Mouse (Mus musculus) midbrain, embryonic 16.5 days (tissue): ENCODE data around the gene Tsc22d1. TPM values are rescaled to one million over a fixed set of nuclear protein-coding genes. Genes with fewer than 3 reads are reported as not detected.

Experiments
- ATAC-seq: fragments of 200-750 bp; cut with Nextera tagmentation; 2 replicates; pipeline ENCODE4 v1.8.0; 2017; ENCODE audit warnings: moderate TSS enrichment
- H3K27ac ChIP-seq: fragments of 300-500 bp; sonication (generic); 2 replicates; pipeline ENCODE4 v1.5.1; 2014; ENCODE audit warnings: mild to moderate bottlenecking, low read length, mixed read lengths
- H3K27me3 ChIP-seq: fragments of 300-500 bp; sonication (generic); 2 replicates; pipeline ENCODE4 v1.6.1; 2014; ENCODE audit warnings: low read depth, low read length, mixed read lengths; ENCODE audit not compliant: control insufficient read depth, insufficient read depth
- H3K36me3 ChIP-seq: fragments of 300-500 bp; sonication (generic); 2 replicates; pipeline ENCODE4 v1.6.1; 2014; ENCODE audit warnings: mild to moderate bottlenecking, low read length, moderate library complexity, mixed read lengths; ENCODE audit not compliant: control insufficient read depth, insufficient read depth
- H3K4me1 ChIP-seq: fragments of 300-500 bp; sonication (generic); 2 replicates; pipeline ENCODE4 v1.6.1; 2014; ENCODE audit warnings: mild to moderate bottlenecking, low read length, mixed read lengths; ENCODE audit not compliant: control insufficient read depth, insufficient read depth
- H3K4me2 ChIP-seq: fragments of 300-500 bp; sonication (generic); 2 replicates; pipeline ENCODE4 v1.6.1; 2014; ENCODE audit warnings: mild to moderate bottlenecking, low read length, mixed read lengths
- H3K4me3 ChIP-seq: fragments of 300-500 bp; sonication (generic); 2 replicates; pipeline ENCODE4 v1.5.1; 2014; ENCODE audit warnings: low read depth, mild to moderate bottlenecking, low read length, moderate library complexity, mixed read lengths
- H3K9ac ChIP-seq: fragments of 300-500 bp; sonication (generic); 2 replicates; pipeline ENCODE4 v1.6.1; 2014; ENCODE audit warnings: low read depth, low read length, mixed read lengths
- H3K9me3 ChIP-seq: fragments of 300-500 bp; sonication (generic); replicated peaks from 2 replicates; pipeline ENCODE4 v1.6.1; 2014; ENCODE audit warnings: mild to moderate bottlenecking, low read length, mixed read lengths; ENCODE audit not compliant: control insufficient read depth, poor library complexity, severe bottlenecking
- WGBS: fragments of 180-500 bp; shearing (Covaris S2); extraction: QIAGEN DNeasy Blood & Tissue Kit; methylation state at CpG from one replicate; pipeline ENCODE4 v1.1.7; 2014; 5-methylcytosine and 5-hydroxymethylcytosine counted together
- polyA plus RNA-seq: library from polyadenylated mRNA; unstranded; fragments of >200 nt; fragmentation: Nextera tagmentation; extraction: Ambion mirVana; gene quantifications from 2 replicates; pipeline ENCODE4 v1.2.1, GENCODE M21; 2015

The Tsc22d1 gene
- polyA plus RNA-seq, 1 experiment from 2014 or later, result 762 TPM

DNA sequence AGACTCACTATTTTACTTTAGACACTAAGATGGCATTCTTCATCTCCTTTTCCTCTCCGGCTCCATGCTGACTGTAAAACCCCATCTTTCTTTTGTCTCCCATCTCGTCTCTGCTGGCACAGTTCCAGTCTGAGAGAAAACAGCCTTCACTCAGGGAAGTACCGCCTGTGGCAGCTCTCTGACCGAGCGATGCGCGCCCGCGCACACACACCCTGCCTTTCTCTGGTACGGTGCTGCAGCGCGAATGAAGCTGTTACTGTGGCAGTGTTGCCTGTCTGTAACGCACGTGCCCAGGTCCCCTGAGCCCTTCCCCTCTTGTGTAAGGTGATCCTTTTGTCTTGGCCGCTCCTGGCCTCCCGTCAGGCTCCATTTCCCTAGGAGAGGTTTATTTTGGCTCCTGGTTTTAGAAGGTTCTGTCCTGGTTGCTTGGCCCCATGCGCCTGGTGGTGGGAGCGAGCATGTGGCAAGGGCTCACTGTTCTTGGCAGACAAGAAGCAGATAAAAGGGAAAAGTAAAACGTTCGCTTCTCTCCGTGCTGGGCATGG, 11.3 kb downstream of the Tsc22d1 start:
- ATAC-seq, result peak; percentile 33; the same call in 1 of the 2 replicates
- WGBS, result 85% methylated on average over 21 of the region's 21 CpGs

DNA sequence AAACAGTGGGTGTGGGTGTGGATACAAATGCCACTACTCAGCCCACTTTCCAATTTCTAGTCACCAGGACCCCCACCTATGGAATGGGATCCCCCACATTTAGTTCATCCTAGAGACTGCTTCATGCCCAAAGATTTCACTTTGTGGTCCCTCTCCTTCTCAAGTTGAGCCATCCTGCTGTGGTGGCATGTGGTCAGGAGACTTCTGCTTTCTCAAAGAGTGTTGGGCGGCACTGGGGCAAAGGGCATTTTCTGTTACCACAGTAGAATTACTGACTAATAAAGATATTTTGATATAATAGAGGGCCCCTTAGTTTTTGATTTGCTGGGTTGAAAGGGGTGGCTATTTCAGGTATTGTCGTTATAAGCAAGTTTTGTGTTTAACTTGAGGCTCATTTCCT, 14.1 kb downstream of the Tsc22d1 start:
- Histone ChIP-seq H3K36me3 (peaks cover 11% of the 10 kb centered on the region), H3K4me1 (peaks cover 19% of the 10 kb centered on the region), H3K27me3 (no peaks in the 10 kb centered on the region), H3K4me3 (no peak overlapping the region), H3K9me3 (no peaks in the 10 kb centered on the region), H3K4me2 (no peak overlapping the region), H3K27ac (no peak overlapping the region), H3K9ac (no peak overlapping the region)
- WGBS, result 85% methylated on average over 2 of the region's 2 CpGs
- ATAC-seq, result no peak

More for the DNA sequence above, 11.3 kb downstream of the Tsc22d1 start:
- H3K4me2 ChIP-seq, result no peak overlapping the region
- H3K9ac ChIP-seq, result no peak overlapping the region
- peaks cover 43% of the 10 kb centered on the region for H3K4me1 ChIP-seq
- peaks cover 14% of the 10 kb centered on the region for H3K36me3 ChIP-seq
- no peak overlapping the region for H3K27ac ChIP-seq
- no peak overlapping the region for H3K4me3 ChIP-seq
- no peaks in the 10 kb centered on the region for H3K9me3 ChIP-seq
- H3K27me3 ChIP-seq, result no peaks in the 10 kb centered on the region

DNA sequence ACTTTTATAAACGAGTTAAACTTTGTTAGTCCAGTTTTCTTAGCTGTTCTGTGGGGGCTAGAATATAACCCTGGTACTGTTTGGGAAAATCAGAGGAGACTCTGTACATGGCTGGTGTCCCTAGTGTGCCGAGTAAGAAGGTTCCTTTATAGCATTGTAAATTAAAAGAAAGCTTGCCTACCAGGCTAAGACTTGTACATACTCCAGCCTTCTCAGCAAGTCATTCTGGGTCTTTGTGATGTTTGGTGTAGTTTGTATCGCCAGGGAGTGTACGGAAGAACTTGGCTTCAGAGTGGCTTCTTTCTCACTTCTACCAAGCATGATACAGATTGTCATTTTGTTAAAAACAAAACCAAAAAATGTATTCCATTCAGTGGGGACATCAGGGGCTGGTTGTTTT, 17.2 kb downstream of the Tsc22d1 start:
- H3K4me3 ChIP-seq, result no peak overlapping the region
- no peak overlapping the region for H3K4me2 ChIP-seq
- no peaks in the 10 kb centered on the region for H3K9me3 ChIP-seq
- WGBS, result 89% methylated on average over 4 of the region's 4 CpGs
- no peak for ATAC-seq
- no peak overlapping the region for H3K27ac ChIP-seq
- H3K9ac ChIP-seq, result no peak overlapping the region
- H3K4me1 ChIP-seq, result peaks cover 11% of the 10 kb centered on the region
- H3K36me3 ChIP-seq, result no peaks in the 10 kb centered on the region; the same call in 1 of the 2 replicates
- H3K27me3 ChIP-seq, result no peaks in the 10 kb centered on the region

DNA sequence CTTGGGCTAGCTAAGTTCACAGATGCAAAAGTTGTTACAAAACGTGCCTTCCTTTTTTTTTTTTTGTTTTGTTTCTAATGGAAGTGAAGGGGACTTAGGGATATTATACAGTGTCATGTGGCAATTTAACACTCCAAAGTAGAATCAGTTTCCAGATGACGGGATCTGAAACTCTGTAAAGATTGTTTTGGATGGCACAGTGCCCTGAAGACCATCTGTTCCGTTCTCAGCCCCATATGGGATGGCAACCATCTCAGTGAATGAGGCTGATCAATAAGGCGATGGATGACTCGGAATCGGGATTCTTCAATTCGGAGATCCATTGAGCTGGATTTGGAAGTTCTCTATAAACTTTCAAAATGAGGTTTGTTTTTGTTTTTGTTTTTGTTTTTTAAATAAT, 17.6 kb downstream of the Tsc22d1 start:
- H3K9me3 ChIP-seq, result no peaks in the 10 kb centered on the region
- H3K4me1 ChIP-seq, result peaks cover 11% of the 10 kb centered on the region
- H3K9ac ChIP-seq, result no peak overlapping the region
- no peak for ATAC-seq
- no peaks in the 10 kb centered on the region for H3K27me3 ChIP-seq
- no peak overlapping the region for H3K27ac ChIP-seq
- no peaks in the 10 kb centered on the region; the same call in 1 of the 2 replicates for H3K36me3 ChIP-seq
- H3K4me2 ChIP-seq, result no peak overlapping the region
- 77% methylated on average over 7 of the region's 7 CpGs for WGBS
- no peak overlapping the region for H3K4me3 ChIP-seq

DNA sequence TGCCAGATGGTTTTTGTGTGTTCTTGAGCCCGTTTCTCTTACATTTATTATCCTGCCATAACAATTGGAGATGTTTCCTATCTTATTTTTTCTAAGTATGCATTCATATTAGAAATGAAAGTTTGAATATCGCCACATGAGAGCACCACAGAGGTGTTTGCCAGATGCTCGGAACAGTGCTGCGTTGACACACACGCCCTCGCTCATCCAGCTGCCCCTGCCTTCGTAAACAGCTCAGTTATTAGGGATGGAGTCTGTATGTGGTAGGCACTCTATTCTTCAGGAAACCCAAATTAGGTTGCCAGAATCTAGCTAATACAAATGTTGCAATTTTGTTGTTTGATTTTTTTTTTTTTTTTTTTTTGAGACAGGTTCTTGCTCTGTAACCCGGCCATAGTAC, 18.1 kb downstream of the Tsc22d1 start:
- H3K4me1 ChIP-seq, result peaks cover 6% of the 10 kb centered on the region; the same call in 1 of the 2 replicates
- H3K4me3 ChIP-seq, result no peak overlapping the region
- H3K4me2 ChIP-seq, result no peak overlapping the region
- H3K9ac ChIP-seq, result no peak overlapping the region
- no peaks in the 10 kb centered on the region for H3K27me3 ChIP-seq
- no peak for ATAC-seq
- 94% methylated on average over 8 of the region's 8 CpGs for WGBS
- no peaks in the 10 kb centered on the region for H3K9me3 ChIP-seq
- no peak overlapping the region for H3K27ac ChIP-seq
- H3K36me3 ChIP-seq, result no peaks in the 10 kb centered on the region; the same call in 1 of the 2 replicates

DNA sequence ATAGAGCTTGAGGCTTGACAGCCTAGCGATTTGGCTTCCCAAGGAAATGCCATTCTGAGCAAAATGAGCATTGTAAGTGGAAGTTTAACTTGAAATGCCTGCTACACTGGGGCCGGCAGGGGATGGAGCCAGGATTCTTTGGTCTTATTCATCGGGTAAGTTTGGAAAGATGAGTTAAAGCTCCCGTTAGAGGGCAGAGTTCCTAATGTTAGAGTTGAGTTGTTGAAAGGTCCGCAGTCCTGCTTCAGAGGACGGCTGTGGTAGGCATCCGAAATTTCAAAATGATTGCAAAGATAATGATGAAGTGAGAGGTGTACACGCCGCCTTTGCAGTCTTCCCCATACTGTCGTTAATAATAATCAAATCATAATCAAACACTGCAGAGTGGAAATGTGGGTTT, 27.4 kb downstream of the Tsc22d1 start:
- ATAC-seq, result no peak
- H3K36me3 ChIP-seq, result peaks cover 5% of the 10 kb centered on the region; the same call in 1 of the 2 replicates
- H3K4me3 ChIP-seq, result no peak overlapping the region
- H3K4me1 ChIP-seq, result no peaks in the 10 kb centered on the region
- no peaks in the 10 kb centered on the region for H3K27me3 ChIP-seq
- 88% methylated on average over 10 of the region's 10 CpGs for WGBS
- no peak overlapping the region for H3K27ac ChIP-seq
- no peaks in the 10 kb centered on the region for H3K9me3 ChIP-seq
- no peak overlapping the region for H3K9ac ChIP-seq
- no peak overlapping the region for H3K4me2 ChIP-seq

DNA sequence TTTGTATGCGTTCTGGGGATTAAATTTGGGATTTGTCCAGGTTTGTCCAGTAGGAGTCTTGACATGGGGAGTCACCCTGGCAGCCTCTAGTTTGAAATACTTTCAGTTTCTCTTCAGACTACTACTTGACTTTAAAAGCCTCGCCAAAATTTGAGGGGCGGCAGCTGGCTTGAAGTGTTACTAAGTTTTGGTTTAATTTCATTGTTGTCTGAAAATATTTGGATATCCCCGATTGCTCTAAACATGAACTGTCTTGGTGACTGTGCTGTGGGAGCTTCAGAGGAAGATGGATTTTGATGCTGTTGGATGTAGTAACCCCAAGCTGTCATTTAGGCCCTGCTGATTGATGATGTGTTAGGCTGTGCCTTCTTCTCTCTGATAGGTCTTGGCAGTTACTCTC, 34.2 kb downstream of the Tsc22d1 start:
- no peak for ATAC-seq
- 75% methylated on average over 4 of the region's 4 CpGs for WGBS
- H3K27me3 ChIP-seq, result no peaks in the 10 kb centered on the region

DNA sequence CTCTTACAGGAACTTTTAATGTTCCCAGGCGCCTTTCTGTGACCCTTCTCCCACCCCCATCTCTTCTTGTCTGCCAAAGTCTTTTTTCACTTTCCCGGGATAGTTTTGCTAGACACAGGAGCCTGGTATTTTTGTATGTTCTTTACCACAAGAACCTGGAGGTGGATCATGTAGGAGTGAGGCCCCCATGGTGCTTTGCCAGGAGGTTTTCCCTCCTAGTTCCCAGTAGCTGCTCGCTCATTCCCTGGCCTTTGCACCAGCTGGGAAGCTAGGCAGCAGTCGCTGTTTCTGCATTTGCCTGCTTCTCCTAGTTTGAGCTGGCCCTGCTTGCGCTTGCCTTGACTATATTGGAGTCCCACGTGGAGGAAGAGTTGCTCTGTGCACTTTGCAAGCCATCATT, 36.2 kb downstream of the Tsc22d1 start:
- ATAC-seq, result no peak
- WGBS, result 81% methylated on average over 6 of the region's 6 CpGs

More for the DNA sequence above, 34.2 kb downstream of the Tsc22d1 start:
- H3K4me1 ChIP-seq, result peaks cover 5% of the 10 kb centered on the region; the same call in 1 of the 2 replicates
- no peak overlapping the region for H3K9ac ChIP-seq
- H3K4me2 ChIP-seq, result no peak overlapping the region
- H3K36me3 ChIP-seq, result no peaks in the 10 kb centered on the region; the same call in 1 of the 2 replicates
- no peak overlapping the region for H3K4me3 ChIP-seq
- H3K27ac ChIP-seq, result no peak overlapping the region
- no peaks in the 10 kb centered on the region for H3K9me3 ChIP-seq

DNA sequence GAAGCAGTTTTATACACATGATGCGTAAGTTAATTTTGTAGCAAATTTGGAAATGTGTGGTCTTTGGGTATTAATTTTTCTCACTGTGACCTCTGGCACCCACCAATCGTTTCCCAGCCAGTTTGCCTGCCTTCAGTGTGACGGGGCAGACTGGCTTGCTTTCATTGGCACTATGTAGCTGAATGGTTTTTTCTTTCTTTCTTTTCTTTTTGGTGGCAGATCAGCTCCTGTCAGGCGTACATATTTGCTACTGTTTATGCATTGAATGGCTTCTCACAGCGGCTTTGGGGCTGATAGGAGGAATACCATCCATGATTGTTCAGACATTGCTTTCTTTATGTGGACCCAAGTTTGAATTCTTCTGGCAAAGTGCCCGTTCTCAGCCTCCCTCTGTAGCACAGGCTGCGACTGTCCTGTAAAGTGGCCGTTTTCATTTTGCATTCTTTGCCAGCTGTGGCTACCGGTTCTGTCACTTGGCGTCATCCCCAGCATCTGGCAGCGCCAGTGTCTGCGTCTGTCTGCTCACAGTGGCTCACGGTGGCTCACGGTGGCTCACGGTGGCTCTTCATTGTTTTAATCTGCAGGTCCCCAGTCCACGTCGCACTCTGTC, 38.1 kb downstream of the Tsc22d1 start:
- no peak for ATAC-seq
- Histone ChIP-seq H3K27ac (0 out of 2 replicates have a peak overlapping the region, but pooled peaks have one; percentile 21), H3K4me3 (no peak overlapping the region), H3K36me3 (no peaks in the 10 kb centered on the region; the same call in 1 of the 2 replicates), H3K27me3 (no peaks in the 10 kb centered on the region), H3K9ac (no peak overlapping the region), H3K4me1 (peaks cover 5% of the 10 kb centered on the region; the same call in 1 of the 2 replicates), H3K9me3 (no peaks in the 10 kb centered on the region), H3K4me2 (0 out of 2 replicates have a peak overlapping the region, but pooled peaks have one; percentile 1)
- 54% methylated on average over 17 of the region's 17 CpGs for WGBS

More for the DNA sequence above, 36.2 kb downstream of the Tsc22d1 start:
- no peaks in the 10 kb centered on the region for H3K9me3 ChIP-seq
- no peak overlapping the region for H3K4me2 ChIP-seq
- H3K4me3 ChIP-seq, result no peak overlapping the region
- no peaks in the 10 kb centered on the region for H3K27me3 ChIP-seq
- peaks cover 5% of the 10 kb centered on the region; the same call in 1 of the 2 replicates for H3K4me1 ChIP-seq
- no peak overlapping the region for H3K27ac ChIP-seq
- H3K9ac ChIP-seq, result no peak overlapping the region
- H3K36me3 ChIP-seq, result no peaks in the 10 kb centered on the region; the same call in 1 of the 2 replicates
